Mouse (Mus musculus) layer of hippocampus, adult 8-10 months (tissue): ENCODE data around the gene Uso1. TPM values are rescaled to one million over a fixed set of nuclear protein-coding genes. Genes with fewer than 3 reads are reported as not detected.

Experiments
- DNase-seq, 2 experiments: peaks; one replicate each; pipeline ENCODE4 v3.0.0; 2022; ENCODE audit warnings: low spot score in 2 of 2
- total RNA-seq, 4 experiments: library from RNA; stranded (reverse); gene quantifications; 2 replicates each; pipeline ENCODE4 v1.2.4; 2022

Gene Uso1
- total RNA-seq = 10 to 100 TPM; 69.7 to 86.9 (median 81.0) TPM

- peak; percentile 97 for DNase-seq
These were observed at the start of gene Uso1 for GRCm38 (mm10) chr5:92137239-92138046. TSS of gene Uso1 (plus strand) at chr5:92137938.

DNA sequence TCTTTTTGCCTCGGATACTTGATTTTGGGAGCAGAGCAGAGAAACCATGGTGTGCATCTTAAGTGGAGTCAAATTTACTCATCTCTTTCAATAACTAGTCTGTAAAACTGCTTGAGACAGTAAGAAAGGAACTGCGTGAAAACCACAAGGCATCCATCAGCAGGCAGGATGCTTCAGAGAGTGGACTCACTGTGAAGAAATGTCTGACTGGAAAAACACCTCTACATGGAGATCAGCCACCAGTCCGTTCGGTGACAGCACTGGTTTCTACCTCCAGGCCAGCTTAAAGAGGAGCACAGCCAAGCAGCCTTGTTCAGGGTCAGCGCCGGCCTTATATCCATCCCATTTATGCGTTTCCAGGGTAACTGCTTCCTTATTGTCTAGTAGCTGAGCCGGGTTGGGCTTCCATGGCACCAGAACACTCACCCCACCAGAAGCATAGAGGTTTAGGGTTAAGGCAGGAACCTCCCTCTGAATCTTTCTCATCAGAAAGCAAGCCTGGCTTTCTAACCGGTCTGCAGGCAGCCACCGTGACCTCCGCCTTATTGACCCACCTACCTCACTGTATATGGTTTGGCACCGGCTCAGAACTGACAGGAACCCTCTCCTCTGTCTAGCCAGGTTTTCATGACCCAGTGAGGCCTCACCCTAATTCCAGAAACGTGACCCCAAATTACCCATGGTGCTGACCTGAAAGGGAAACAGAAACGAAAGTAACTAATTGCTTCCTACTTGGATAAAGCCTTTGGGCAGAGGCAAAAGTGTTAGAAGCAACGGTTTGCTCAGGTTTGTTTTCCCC, 44.3 kb upstream of the Uso1 start:
- no peak for DNase-seq

- DNase-seq = no peak
These were observed 43.7 kb upstream of the Uso1 start for GRCm38 (mm10) chr5:92094062-92094415.

DNA sequence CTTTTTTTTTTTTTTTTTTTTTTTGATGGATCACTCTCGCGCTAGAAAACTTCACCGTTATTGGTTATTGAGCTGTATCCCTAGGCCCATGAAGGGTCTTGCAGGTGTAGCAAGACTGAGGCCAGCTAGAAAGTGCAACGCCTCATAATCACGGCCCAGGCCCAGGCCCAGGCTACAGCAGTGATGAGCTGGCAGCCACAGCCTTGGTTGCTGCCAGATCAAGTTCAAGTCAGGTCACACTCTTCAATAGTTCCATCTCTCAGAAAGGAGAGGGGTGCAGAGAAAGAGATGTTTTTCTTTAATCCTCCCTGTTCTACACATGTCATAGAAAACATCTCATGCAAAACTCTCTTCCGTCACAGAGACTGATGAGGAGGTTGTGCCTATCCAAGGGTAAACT, 41.0 kb upstream of the Uso1 start:
- no peak for DNase-seq

DNA sequence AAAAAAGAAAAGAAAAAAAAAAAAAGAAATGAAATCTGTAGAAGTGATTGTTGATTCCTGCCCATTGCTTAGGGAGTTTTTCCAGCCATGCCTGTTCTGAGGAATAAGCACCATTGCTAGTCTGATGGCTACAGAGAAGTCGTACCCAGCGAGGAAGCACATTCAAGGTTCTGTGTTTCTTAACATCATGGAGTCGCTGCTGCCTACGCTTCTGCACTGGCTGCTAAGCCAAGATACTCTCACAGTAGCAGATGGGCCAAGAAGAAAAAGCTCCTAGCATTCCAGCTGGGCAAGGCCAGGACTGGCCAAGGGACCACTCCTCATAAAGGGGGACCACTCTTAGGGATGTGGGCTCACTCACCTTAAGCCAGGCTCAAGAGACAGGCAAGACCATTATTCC, 40.0 kb upstream of the Uso1 start:
- DNase-seq = no peak

DNA sequence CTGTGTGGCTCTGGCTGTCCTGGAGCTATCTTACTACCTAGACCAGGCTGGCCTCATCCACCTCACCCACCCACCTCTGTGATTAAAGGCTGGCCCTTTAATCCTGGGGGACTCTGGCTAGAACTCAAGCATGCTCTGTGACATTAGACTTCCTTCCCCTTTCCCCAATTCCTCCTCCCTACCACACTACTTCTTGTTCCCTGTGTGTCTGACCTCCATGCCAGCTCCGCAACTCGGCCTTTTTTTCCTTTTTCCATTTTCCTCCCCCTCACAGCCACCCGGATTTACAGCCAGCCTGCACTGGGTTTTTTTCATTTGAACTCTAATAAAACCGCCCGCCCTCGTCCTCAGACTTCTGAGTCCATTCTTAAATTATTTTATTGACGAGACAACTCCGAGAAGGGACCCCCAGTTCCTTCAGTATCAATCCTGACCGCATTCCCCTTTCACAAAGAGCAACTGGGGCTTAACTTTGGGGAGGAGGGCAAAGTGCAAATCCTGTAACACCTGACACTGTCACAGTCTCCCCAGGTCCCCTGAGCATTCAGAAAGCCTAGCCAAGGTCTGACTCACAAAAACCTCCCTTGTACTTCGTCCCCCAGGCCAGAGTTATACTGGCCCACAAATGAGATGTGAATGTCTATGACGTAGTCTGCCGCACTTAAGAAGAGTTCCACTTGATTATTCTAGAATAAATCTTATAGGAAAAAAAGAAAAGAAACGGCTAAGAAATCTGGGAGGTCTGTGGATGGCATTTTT, 39.2 kb upstream of the Uso1 start:
- DNase-seq = no peak

GRCm38 (mm10) chr5:92101601-92102000, 36.1 kb upstream of the Uso1 start:
- no peak for DNase-seq

DNA sequence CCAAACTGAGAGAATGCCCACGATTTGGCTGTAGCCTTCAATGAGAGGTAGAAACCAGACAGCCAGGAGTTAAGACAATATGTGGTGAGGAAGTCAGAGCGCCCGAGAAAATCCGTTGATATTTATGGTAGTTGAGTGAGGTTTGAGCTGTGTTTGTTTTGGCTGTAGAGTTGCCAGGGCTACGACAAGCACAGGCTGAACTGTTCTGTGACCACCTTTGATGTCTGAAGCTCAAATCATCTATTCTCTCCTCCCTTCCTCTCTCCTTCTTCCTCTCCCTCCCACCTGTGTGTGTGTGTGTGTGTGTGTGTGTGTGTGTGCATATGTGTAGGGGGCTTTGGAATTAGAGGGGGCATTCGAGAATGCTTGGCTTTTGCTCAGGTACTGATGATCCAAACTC, 34.7 kb upstream of the Uso1 start:
- DNase-seq = no peak

GRCm38 (mm10) chr5:92103816-92104415, 33.8 kb upstream of the Uso1 start:
- no peak for DNase-seq

- peak in 1 of 2 experiments; percentile 30 for DNase-seq
These were observed 31.2 kb upstream of the Uso1 start for GRCm38 (mm10) chr5:92106327-92107125.

- DNase-seq = no peak
These were observed 30.5 kb upstream of the Uso1 start for GRCm38 (mm10) chr5:92107282-92107681.

DNA sequence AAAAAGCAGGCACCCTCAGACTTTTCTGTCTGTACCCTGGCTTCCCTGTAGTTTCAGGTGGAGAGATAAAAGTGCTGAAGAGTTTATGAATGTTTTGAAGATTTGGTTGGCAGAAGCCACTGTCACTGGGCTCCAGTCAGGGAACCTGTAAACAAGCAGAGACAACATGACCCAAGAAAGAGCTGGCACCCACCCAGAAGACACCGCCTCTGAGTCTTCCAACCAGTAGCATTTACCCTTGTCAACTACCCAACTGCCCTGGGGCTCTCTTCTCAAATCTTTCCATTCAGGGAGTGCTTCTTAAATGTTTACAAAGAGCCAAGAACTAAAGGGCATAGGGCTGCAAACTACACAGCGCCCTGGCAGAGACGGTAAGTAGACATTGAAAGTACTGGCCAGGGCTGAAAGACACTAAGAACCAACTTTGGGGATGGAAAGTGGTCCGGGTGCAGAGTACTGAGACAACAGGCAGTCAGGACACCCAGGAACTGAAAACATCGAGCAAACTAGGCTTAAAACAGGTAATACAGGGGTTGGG, 26.9 kb upstream of the Uso1 start:
- DNase-seq = no peak

GRCm38 (mm10) chr5:92112175-92112574, 25.6 kb upstream of the Uso1 start:
- DNase-seq = no peak

DNA sequence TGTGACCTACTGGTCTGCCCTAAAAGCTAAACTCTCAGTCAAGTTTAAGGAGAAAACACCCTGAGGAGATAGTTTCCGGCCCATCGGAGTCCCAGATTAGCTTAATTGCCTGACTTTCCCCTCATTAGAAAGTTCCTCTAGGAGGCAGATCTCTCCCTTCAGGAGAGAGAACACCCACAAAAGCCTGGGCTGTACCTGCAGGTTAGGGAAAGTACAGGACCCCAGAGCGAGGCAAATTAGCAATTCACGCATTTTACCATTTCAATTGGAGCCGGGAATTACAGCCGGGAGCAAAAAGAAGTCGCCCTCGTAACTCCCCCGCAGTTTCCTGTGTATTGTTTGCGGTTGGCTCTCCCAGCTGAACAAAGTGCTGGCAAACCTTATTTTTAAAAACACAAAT, 25.2 kb upstream of the Uso1 start:
- DNase-seq = no peak

DNA sequence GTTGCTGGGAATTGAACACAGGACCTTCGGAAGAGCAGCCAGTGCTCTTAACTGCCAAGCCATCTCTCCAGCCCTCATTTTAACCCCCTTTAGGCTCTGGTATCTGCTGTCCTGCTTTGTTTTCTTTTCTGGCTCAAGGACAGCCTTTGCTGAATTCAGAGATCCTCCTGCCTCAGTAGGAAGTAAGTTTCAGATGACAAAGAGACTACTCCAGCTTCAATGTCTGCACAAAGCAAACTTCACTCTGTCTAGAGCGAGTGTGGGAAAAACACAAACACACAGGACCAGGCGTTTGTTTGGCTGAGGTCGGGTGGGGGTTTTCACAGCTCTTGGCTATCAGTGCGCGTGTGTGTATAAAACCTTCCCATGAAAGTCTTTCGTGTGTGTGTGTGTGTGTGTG, 24.3 kb upstream of the Uso1 start:
- no peak for DNase-seq

DNA sequence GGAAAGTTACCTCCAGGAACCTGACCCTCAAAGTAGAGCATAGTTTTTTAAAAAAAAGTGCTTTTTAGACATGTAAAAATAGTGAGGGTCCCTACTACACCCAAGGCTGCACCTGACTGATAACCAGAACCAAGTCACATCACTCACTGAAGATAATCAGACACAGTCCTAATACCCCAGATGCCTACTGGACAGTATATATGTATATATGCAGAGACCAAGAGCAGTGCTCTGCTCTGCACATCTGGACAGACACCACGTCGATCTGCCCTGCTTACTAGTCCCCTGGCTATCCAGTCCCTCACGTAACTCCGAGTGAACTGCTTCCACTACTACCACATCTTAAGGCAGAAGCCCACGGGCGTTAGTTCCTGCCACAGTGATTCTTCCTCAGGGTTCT, 23.5 kb upstream of the Uso1 start:
- DNase-seq = no peak

- no peak for DNase-seq
These were observed 22.8 kb upstream of the Uso1 start for GRCm38 (mm10) chr5:92114939-92115338.

DNA sequence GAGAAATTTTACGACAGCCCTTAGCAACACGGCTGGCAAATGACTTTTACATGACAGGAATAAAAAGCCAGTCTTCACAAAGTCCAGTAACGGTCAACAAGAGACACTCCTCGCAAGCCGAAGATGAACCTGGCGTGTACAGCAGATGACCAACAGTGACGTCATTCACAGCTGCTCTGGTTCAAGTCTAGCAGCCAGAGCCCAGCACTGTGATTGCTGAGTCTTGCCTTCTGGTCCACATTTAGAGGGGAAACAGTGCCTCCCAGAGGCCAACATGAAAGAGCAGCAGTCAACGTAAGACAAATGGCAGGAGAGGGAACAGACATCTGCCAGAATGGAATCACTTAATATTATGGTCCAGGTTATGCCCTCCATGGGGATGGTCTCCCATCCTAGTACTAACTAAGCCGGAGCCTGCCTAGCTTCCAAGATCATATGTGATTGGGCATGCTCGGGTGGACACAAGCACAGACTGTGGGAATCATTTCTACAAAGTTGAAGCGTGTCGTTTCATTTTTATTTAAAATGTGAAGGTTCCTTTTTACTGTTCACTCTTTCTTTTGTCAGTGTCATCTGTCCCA, 19.8 kb upstream of the Uso1 start:
- peak; percentile 62 to 72 for DNase-seq

- DNase-seq = no peak
These were observed 16.1 kb upstream of the Uso1 start for GRCm38 (mm10) chr5:92121636-92122035.

DNA sequence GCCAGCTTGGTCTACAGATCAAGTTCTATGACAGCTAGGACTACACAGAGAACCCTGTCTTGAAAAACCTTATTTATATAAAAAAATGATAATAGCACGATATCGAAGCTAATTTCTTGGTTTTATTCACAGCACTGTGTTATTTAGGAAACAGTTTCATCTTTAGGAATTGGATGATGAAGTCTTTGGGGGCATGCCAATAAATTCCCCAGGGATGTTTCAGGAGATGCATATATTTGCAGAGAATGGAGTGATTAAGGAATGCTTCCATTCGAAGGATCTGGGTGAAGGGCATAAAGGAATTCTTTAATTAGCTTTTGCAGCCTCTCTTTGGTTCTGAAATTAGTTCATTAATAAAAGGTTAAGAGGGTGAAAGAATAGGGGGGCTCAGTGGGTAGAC, 12.3 kb upstream of the Uso1 start:
- no peak for DNase-seq
